Mouse (Mus musculus) kidney, postnatal 14 days (tissue): ENCODE data around the gene Gm2a.
"Not testable (repeated sequence)": the region's sequence is repeated elsewhere in the genome, so short reads cannot be mapped to it uniquely, and the experiment has no call there.

Source experiments
- DNase-seq: peaks from one replicate; pipeline ENCODE4 v3.0.0; 2022; ENCODE audit warnings: mixed read lengths

The Gm2a gene

DNA sequence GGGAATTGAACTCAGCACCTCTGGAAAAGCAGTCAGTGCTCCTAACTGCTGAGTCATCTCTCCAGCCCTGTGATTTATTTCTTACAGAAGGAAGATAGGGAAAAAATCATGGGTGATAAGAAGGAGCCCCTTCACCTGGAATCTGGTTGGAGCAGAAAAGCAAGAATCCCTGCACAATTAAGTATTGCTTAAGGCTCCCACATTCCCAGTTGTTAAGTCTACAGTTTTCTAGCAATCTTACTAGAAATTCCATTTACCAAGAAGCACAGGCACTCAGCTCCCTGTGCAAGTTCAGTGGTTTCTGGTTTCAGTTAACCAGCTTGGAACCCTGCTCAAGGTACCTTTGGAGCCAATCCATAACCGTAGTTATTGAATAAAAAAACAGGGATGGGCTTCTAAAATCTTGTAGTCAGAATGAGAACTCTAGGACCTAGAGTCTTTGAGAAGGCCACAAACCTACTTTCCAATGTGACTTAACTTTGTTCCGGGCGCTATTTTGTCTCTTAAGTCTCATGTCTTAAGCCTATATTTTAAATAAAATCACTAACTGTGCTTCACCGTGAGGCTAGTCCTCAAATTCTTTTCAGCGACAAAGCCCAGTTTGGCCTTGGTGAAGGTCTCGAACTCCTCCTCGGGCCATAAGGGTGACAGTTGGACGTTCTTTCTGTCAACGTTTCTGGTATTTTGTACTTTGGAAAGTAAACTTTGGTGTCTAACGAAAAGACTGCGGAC lies 1.0 kb upstream of the Gm2a start:
- DNase-seq, result no peak

DNA sequence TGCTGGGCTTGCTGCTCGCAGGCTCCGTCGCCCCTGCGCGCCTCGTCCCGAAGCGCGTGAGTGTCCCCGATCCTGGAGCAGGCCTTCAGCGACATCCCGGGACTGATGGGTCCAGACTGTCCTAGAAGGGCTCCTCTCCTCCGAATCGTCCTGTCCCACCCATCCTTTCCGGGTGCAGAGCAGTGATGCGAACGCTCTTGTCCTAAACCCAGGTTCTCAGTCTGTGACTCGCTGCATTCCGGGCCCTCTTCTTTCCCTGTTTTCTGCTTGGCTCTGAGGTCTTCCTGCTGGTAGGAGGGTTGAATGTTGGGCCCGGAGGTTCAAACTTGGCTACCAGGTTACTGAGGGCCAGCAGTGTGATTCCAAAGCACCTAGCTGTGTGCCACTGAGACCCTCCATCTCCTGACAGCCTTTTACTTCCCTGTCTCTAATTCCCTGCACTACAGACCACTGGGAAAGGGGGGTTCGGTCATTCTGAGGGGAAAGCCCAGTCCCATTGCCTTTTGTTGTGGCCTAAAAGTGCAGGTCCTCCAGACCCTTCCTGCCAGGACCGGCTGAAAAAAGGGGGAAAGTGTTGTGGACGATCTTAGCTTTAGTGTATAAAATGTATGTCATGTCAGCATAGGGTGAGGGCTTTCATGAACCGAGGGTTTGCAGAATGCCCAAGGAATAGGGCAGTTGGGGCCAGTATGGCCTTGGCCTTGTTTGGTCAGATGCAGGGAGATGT lies 437 bp downstream of the Gm2a start:
- DNase-seq, result no peak

DNA sequence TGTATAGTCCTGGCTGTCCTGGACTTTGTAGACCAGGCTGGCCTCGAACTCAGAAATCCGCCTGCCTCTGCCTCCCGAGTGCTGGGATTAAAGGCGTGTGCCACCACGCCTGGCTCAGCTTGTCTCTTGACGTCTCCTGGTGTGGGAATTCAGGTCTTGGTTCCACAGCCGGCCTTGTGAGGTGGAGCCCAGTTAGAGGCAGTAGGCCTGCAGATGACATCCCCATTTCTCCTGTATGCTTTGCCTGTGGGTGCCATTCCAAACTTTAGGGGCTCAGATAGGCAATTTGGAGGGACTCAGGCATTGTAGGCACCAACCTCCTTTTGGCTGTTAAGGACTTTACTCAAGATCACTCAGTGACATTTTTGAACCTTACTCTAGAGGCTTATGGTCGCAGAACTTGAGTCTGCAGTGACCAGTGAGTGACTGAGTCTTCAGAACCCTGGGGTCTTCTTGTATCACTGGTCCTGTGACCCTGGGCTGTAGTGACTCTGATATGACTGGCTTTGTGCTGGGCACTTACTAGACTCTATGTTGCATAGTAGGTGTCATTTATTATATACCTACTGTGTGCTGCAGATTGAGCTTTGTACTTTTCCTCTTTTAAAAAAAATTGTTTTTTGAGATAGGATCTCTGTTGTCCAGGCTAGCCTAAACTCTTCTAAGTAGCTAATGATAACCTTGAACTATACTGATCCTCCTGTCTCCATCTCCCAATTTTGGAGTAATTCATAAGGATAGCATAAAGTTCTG lies 1.3 kb downstream of the Gm2a start:
- no peak for DNase-seq

GRCm38 (mm10) chr11:55099868-55100267 lies 2.0 kb downstream of the Gm2a start:
- no peak for DNase-seq

DNA sequence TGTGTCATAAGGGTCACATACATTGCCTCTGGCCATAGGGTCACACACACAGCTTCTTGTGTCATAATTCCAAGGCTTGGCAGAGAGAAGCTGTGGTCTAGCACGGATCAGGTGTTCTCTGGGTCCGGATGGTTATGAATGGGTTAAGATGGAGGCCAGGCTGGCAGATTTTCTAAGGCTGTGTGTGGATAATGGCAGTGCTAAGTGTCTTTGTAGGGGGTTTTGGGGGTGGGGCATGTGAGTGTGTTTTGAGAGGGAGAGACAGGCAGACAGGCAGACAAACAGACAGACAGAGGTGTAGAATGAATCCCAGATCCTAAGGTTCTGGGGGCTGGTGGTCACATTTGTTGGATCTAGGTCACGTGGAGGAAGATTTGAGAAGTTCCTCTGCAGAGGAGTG lies 4.1 kb downstream of the Gm2a start:
- no peak for DNase-seq

- peak; percentile 74 for DNase-seq
Measured at GRCm38 (mm10) chr11:55103229-55103628, 5.3 kb downstream of the Gm2a start.

DNA sequence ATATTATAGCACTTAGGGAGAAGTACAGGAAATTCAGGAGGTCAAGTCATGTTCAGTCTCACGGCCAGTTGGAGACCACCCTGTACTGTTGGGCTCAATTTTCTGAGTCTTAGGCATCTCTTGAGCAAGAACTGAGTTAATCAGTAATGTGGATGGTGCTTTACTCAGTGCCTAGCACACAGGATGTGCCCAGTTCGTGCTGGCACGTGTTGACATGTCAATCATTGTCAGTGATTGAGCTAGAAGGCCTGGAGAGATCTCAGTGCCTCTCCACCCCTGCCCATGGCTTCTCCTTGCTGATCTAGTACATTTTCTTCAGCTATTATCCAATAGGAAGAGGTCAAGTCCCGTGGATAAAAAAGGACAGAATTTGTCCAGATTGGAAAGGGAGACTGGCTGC lies 7.5 kb downstream of the Gm2a start:
- DNase-seq, result peak; percentile 77

DNA sequence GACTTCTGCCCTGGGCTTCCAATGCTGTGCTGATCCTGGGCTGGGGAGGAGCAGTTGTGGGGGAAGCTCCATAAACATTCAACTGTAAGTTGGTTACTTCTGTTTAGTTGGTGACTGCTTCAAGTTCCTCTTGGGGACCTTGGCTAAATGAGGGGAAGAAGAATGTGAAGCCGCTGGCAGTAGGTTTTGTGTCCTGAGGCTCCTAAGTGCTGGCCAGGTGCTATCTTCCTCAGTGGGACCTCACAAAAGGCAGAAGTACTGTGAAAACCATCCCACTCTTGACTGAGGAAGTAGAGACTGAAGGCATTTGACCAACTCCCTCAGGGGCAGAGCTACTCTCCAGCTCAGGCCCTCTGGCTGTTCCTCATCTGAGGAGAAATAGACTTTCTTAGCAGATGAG lies 8.7 kb downstream of the Gm2a start:
- DNase-seq, result no peak

DNA sequence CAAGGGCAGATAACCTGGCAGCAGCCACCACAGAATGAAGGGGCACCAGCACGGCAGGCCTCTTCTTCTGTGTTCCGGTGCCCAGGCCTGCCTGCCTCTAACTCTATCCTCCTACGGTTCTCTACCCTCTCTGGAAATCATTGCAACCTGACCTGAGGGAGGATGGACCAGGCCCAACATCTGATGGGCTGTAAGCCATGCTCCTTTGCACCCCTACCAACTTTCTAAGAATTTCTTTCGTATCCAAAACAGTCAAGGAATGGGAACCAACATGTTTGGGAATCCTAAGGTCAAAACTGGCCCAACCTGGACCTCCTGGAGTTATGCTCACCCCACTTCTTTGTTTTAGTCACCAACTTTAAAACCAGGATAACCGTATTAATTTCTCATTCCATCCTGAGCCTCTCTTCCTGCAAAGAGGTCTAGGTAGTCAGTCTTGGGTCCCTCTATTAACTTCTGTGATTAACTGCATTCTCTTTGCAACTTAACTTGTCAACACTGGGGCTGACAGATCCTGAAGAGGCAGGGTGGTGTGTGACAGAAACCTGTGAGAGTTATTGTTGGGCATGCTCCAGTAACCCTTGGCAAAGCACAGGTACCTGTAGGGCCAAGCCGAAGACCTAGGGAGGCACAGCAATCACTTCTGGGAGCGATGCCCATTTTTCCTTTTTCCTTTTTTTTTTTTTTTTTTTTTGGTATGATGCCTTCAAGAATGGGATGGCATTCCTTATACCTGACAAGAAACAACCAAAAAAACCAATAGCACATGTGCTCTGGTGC lies 11.8 kb downstream of the Gm2a start:
- no peak for DNase-seq

DNA sequence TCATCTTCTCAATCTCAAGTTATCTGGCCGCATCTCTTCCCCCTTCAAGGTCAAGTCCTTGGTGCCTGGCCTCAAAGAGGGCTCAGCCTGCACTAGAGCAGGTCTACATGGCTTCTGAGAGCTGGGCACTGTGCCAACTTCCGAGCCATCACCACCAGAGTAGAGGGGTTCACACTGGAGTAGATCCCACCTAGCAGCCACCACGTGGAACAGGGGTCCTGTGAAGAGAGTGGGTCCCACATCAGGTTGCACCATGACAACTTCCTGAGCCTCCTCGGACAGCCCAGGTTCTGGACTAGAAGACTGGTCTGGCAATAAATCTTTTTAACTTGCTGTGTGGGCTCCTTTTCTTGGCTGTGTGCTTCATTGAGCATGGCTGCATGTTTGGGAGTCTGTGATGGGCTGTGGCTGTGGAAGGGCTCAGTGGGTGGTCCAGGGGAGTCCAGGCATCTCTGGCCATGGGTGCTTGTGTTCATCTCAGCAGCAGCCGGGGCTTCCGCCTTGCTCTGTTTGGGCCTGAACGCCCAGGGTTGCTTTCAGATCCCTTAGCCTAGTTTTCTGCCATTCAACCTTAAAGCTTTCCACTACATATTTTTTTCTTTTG lies 12.8 kb downstream of the Gm2a start:
- DNase-seq, result no peak

GRCm38 (mm10) chr11:55113209-55113860 lies 15.4 kb downstream of the Gm2a start:
- DNase-seq, result no peak

DNA sequence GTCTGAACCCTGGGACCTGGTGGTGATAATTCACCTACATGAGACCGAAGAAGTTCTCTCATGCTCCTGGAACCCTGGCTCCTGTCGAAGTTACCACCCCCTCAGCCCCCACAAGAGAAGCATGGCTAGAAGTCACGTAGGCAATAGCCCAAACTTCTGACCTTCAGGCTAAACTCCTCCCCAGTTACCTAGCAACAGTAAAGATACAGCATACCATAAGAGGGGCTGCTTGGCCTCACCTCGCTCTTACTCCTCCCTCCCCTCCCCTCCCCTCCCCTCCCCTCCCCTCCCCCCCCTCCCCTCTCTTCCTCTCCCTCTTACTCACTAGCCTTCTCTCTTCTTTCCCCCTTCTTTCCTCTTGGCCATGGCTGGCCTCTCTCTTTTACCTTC lies 15.9 kb downstream of the Gm2a start:
- DNase-seq, result not testable (repeated sequence)

DNA sequence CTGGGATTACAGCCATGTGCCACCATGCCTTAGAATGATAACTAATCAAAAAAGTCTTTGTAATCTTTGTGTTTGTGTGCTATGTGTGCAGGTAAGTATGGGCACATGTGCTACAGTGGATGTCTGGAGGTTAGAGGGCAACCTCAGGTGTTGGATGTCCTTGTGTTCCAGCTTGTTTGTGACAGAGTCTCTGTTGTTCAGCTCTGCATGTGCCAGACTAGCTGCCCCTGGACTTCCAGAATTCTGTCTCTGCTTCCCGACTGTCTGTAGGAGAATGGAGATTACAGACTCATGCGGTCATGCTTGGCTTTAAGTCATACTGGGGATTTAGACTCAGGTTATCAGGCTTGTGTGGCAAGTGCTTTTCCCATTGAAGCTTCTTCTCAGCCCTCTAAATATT lies 16.4 kb downstream of the Gm2a start:
- no peak for DNase-seq

- no peak for DNase-seq
Measured at GRCm38 (mm10) chr11:55116004-55116403, 18.1 kb downstream of the Gm2a start.

DNA sequence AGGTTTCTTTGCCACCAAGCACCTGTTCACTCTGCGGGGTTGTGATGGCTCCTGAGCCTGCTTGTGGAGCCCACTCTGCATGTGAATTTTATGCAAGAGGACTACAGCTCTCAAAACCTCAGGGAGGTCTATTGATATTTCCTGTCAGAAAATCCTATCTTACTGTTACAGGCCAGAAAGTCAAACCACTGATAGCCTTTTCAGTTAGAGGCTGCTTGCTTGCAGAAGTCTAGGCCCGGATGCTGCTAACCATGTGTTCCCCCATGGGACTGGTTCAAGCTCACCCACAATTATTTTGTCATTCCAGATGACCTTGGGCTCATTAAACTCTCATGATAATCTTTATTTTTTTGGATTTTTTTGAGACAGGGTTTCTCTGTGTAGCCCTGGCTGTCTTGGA lies 19.1 kb downstream of the Gm2a start:
- DNase-seq, result no peak

DNA sequence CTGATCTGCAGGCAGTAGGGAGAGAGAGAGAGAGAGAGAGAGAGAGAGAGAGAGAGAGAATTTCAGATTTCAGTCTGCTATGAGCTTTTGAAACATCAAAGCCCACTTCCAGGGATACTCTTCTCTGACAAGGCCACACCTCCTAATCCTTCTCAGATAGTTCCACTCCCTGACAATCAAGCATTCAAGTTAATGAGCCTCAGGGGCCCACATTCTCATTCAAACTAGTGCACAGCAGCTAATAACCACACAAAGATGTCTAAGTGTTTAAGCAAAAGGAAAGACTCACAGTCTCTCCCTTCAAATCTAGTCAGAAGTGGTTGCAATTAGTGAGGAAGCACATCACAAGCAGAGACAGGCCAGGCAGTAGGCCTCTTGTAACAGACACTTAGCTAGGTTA lies 22.4 kb downstream of the Gm2a start:
- DNase-seq, result no peak

- no peak for DNase-seq
Measured at GRCm38 (mm10) chr11:55120821-55121271, 22.9 kb downstream of the Gm2a start.

DNA sequence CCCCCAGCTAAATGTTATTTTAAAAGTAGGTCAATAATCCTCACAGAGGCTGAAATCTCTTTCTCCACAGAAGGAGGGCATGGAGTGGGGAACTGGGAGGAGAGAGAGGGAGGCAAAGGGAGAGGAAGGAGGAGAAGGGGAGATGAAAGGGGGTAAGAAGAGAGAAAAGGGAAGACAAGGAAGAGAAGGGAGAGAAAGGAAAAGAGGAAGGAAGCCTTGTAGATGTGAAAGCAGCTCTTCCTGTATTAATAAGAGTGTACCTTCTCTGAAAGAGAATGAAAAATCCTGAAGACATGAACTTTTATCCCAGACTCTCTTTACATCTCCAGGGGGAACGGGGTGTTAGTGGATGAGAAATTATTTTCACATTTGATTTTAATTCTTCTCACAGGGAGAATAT lies 23.5 kb downstream of the Gm2a start:
- DNase-seq, result no peak

- DNase-seq, result no peak
Measured at GRCm38 (mm10) chr11:55126663-55127062, 28.7 kb downstream of the Gm2a start.

- DNase-seq, result no peak
Measured at GRCm38 (mm10) chr11:55127937-55128336, 30.0 kb downstream of the Gm2a start.

GRCm38 (mm10) chr11:55128411-55128810 lies 30.5 kb downstream of the Gm2a start:
- no peak for DNase-seq
